Mouse (Mus musculus): ENCODE measurements at regions not wholly inside any gene's neighbourhood (a gene's known extent, or its start where the extent isn't known, plus 50 kb on each side); places are given as distances from the start of the nearest gene placed in this dataset.

DNA sequence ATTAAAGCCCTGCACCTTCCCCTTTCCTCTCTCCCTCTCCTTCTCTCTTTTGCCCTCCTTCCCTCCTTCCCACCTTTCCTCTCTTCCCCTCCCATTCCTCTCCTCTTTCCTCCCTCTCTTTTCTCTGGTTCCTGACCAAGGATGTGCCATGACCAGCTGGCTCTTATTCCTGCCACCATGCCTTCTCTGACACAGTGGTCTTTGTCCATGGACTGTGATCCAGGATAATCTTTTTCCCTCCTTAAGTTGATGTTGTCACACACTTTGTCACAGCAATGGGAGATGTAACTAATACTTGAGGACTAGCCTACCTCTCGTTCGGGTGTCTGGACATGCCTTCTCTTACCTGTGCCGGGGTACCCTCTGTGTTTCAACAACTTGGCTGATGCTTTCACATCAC is 86.4 kb downstream of the Anapc4 start:
- no peak for DNase-seq

DNA sequence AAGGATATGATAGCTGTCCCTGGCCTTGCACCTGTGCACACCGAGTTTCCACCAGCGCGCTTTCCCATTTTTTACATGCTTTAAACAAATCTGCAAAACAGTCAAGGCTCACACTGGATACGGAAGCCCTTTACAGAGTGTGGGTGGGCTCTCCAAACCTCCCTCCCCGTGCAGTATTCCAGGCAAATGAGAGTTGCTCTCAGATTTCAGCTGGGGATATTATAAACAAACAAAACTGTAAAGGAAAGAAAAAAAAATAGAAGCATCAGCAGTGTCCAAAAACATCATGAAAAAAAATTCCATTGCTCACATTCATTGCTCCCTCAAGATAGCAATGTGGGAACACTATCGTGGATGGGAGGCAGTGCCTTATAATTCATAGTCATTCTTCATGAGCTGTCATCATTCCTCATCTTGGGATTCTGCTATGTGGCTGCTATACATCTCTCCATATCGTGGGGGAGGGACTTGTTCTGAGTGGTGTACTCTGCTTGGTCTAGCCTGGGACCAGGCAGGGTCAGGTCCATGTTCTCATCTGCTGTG is 87.0 kb downstream of the Anapc4 start:
- DNase-seq = no peak

- no peak for DNase-seq
Measured at GRCm38 (mm10) chr5:52925006-52925405, 91.2 kb downstream of the Anapc4 start.

- no peak for DNase-seq
Measured at GRCm38 (mm10) chr5:52929690-52930089, 95.9 kb downstream of the Anapc4 start.

- DNase-seq = no peak
Measured at GRCm38 (mm10) chr5:52933291-52933690, 99.5 kb downstream of the Anapc4 start.

GRCm38 (mm10) chr5:52937626-52938025 is 100.3 kb upstream of the Slc34a2 start:
- DNase-seq = no peak

- no peak for DNase-seq
Measured at GRCm38 (mm10) chr5:52939994-52940393, 97.9 kb upstream of the Slc34a2 start.

DNA sequence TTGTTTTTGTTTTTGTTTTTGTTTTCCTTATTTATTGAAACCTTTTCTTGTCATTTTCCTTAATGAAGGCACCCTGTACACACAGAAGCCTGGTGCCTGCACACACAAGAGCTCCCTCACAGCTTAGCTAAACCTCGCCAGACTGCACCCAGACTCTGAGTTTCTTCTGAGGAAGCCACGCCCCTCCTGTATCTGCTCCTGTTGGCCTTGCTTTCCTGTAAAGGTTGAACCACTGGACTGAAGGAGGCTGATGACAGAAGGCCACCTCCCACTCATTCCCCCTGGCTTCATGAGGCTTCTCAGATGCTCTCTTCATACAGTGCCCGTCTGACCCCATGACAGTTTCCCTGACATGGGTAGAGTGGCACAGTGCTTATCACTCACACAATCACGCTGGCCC is 97.2 kb upstream of the Slc34a2 start:
- peak in 1 of 2 experiments; percentile 10 for DNase-seq

DNA sequence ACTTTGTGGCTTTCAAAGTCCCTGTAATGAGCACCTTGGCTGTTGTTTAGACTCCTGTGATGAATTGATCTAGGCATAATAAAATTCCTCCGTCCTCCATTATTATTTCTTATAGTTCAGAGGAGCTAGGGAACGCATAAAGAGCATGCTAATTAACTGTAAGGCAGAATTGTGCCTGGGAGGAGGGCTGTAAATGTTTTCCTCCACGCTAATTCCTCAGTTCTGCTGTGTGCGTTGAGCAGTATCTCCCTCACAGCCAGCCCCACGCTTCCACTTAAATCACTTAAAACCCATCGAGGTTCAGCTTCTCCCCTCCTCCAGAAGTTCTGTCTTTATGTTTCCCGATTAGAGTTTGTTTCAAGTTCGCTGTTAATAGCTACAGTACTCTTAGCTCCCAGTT is 84.0 kb upstream of the Slc34a2 start:
- DNase-seq = no peak

GRCm38 (mm10) chr5:52954713-52955112 is 83.2 kb upstream of the Slc34a2 start:
- no peak for DNase-seq

- DNase-seq = no peak
Measured at GRCm38 (mm10) chr5:52964209-52964608, 73.7 kb upstream of the Slc34a2 start.

GRCm38 (mm10) chr5:52971811-52972210 is 66.1 kb upstream of the Slc34a2 start:
- DNase-seq = no peak

DNA sequence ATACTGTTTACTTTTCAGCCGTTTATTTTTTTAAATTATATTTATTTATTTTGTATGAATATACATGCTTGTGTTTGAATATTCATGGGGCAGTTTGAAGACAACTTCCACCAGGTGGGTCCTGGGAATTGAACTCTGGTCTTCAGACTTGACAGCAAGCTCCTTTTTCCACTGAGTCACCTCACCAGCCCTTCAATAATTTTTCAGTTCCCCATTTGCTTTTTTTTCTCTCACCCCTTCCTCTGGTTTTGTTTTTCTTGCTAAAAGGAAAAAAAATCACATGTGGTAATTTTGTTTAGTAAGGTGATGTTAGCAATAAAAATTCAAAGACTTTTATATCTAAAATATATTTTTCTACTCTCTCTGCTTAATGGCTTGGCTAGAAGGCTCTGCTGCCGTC is 64.9 kb upstream of the Slc34a2 start:
- DNase-seq = no peak

- DNase-seq = peak; percentile 38 to 66
Measured at GRCm38 (mm10) chr5:52975557-52976088, 62.3 kb upstream of the Slc34a2 start.

- DNase-seq = peak; percentile 43 to 55
Measured at GRCm38 (mm10) chr5:52977826-52978687, 59.8 kb upstream of the Slc34a2 start.

GRCm38 (mm10) chr5:52979458-52979857 is 58.4 kb upstream of the Slc34a2 start:
- DNase-seq = peak; percentile 20 to 25

- no peak for DNase-seq
Measured at GRCm38 (mm10) chr5:52982056-52982455, 55.8 kb upstream of the Slc34a2 start.

GRCm38 (mm10) chr5:52982741-52983140 is 55.1 kb upstream of the Slc34a2 start:
- no peak for DNase-seq

All from kidney, postnatal 4 days (tissue).